Mouse (Mus musculus): ENCODE measurements around the gene Kcnma1. TPM values are rescaled to one million over a fixed set of nuclear protein-coding genes. Genes with fewer than 3 reads are reported as not detected.

The Kcnma1 gene
- polyA plus RNA-seq, 1 experiment from 2014 or later: 0.05 TPM

DNA sequence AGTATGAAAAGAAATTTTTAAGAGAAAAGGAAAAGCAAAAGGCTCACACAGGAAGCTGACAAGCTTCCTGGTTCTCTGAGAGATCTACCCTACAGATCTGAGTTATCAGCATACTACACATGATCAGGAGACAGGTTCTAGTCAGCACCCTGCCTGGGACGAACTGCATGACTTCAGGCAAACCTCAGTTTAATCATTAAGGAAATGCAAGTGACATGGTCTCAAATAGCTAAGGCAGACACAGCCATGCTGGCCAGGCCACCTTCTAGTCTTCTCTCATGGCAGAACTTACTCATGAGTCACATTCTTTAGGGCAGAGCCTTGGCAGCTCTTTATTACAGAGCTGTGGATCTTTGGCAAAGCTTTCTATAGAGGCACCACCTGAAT is 227.6 kb downstream of the Kcnma1 start:
- Histone ChIP-seq H3K4me2 (ENCODE audit: low read depth, low read length) (no peak overlapping the region), H3K27me3 (ENCODE audit: control insufficient read depth, insufficient read depth, low read depth, low read length) (no peaks in the 10 kb centered on the region), H3K4me1 (ENCODE audit: control insufficient read depth, low read depth, low read length) (no peaks in the 10 kb centered on the region), H3K27ac (ENCODE audit: low read length) (no peak overlapping the region), H3K9ac (ENCODE audit: low read depth, low read length) (no peak overlapping the region), H3K36me3 (ENCODE audit: control insufficient read depth, insufficient read depth) (no peaks in the 10 kb centered on the region), H3K4me3 (ENCODE audit: low read depth, low read length) (no peak overlapping the region), H3K9me3 (replicated peaks; ENCODE audit: control insufficient read depth, low read length) (no peaks in the 10 kb centered on the region)
- WGBS (ENCODE audit: insufficient replicate concordance): 3% methylated on average over 1 of the region's 1 CpGs
- no peak for ATAC-seq (ENCODE audit: low read depth)

DNA sequence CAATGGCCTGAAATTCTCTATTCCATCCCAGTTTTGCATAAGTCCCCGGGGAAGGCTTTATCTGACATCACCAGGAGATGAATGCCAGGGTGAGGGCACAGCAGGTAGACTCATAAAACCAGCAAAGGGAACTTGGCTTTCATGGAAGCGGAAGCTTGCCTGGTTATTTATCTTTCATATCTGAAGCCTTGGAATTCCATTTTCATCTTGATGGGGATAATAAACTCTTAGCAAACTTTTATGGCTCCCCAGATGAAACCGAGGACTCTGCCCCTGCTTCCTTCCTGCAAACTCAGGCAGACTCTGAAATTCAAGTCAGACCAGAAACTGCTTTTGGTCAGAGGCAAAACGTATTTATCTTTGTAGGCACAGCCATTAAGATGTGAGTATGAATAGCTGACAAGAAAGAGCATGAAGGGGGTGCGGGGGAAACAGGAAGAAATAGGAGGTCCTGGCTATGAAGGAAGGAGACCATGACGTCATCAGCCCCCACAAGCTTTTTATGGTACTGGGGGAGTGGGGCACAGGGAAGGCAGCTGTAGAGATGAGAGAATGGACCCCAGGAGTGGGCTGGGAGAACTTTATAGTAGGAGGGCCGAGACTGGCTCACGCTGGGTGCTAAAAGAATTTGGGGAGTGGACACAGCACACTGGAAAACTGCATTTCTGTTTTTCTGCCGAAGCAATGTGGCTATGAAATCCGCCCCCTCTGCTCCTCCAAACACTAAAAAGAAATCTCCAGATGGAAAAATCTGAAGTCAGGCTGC is 228.2 kb downstream of the Kcnma1 start:
- no peaks in the 10 kb centered on the region for H3K4me1 ChIP-seq (ENCODE audit: control insufficient read depth, low read depth, low read length)
- no peak overlapping the region for H3K27ac ChIP-seq (ENCODE audit: low read length)
- H3K36me3 ChIP-seq (ENCODE audit: control insufficient read depth, insufficient read depth): no peaks in the 10 kb centered on the region
- no peaks in the 10 kb centered on the region for H3K27me3 ChIP-seq (ENCODE audit: control insufficient read depth, insufficient read depth, low read depth, low read length)
- 24% methylated on average over 10 of the region's 10 CpGs for WGBS (ENCODE audit: insufficient replicate concordance)
- no peak overlapping the region for H3K9ac ChIP-seq (ENCODE audit: low read depth, low read length)
- H3K4me2 ChIP-seq (ENCODE audit: low read depth, low read length): no peak overlapping the region
- no peak overlapping the region for H3K4me3 ChIP-seq (ENCODE audit: low read depth, low read length)
- no peaks in the 10 kb centered on the region for H3K9me3 ChIP-seq (replicated peaks; ENCODE audit: control insufficient read depth, low read length)
- no peak for ATAC-seq (ENCODE audit: low read depth)

DNA sequence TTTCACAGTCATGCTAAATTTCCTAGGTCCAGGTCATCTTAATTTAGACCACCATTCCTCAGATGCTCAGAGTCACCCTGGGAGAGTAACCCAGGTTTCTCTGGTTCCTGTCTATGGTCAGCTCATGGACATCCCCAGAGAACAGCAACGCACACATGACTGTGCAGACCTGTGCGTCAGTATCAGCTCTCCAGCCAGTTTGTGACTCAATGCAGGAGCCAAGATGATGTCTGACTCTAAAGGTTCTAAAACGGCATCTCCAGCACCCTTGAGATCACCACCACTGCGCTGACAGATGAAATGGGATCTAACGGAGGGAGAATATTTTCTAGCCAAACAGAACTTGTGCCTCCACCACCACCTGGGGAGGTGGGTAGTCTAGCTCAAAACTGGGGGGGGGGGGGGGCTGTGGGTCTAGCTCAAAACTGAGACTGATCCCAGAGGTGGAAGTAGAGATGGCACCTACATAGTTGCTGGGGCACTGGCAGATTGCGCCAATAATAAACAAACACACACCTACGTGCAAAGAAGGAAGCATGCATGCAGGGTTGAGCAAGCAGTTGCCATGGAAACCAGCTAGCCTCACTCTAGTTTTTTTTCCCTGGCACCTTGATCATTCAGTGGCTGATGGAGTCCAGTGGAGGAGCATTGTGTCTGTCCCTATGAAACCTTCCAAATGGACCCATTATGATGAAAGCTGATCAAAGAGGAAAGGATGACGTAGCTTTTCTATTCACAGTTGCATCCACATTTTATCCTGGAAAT is 231.3 kb downstream of the Kcnma1 start:
- H3K36me3 ChIP-seq (ENCODE audit: control insufficient read depth, insufficient read depth): no peaks in the 10 kb centered on the region
- H3K9ac ChIP-seq (ENCODE audit: low read depth, low read length): no peak overlapping the region
- H3K9me3 ChIP-seq (replicated peaks; ENCODE audit: control insufficient read depth, low read length): no peaks in the 10 kb centered on the region
- no peaks in the 10 kb centered on the region for H3K27me3 ChIP-seq (ENCODE audit: control insufficient read depth, insufficient read depth, low read depth, low read length)
- no peaks in the 10 kb centered on the region for H3K4me1 ChIP-seq (ENCODE audit: control insufficient read depth, low read depth, low read length)
- no peak overlapping the region for H3K4me2 ChIP-seq (ENCODE audit: low read depth, low read length)
- no peak overlapping the region for H3K27ac ChIP-seq (ENCODE audit: low read length)
- H3K4me3 ChIP-seq (ENCODE audit: low read depth, low read length): no peak overlapping the region
- 54% methylated on average over 8 of the region's 8 CpGs for WGBS (ENCODE audit: insufficient replicate concordance)
- ATAC-seq (ENCODE audit: low read depth): no peak

DNA sequence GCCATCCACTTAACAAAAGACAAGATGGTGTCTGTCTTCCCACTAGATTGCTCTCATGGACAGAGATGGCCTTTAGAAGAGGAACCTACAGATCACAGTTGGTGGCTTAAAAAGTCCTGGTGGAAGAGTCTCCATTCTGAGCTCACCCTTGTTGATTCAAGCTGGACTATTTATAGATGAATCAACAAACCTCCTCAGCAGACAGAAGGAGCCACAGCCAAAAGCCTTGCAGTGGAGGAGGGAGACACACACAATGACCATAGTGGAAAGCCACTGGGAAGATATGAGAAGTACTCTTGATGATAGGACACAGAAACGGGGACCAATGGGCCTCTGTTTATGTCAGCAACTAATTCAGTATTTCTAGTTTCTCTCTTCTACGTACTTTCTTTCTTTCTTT is 239.7 kb downstream of the Kcnma1 start:
- H3K9me3 ChIP-seq (replicated peaks; ENCODE audit: control insufficient read depth, low read length): no peaks in the 10 kb centered on the region
- no peaks in the 10 kb centered on the region for H3K27me3 ChIP-seq (ENCODE audit: control insufficient read depth, insufficient read depth, low read depth, low read length)
- no peak overlapping the region for H3K4me3 ChIP-seq (ENCODE audit: low read depth, low read length)
- H3K4me1 ChIP-seq (ENCODE audit: control insufficient read depth, low read depth, low read length): no peaks in the 10 kb centered on the region
- H3K36me3 ChIP-seq (ENCODE audit: control insufficient read depth, insufficient read depth): no peaks in the 10 kb centered on the region
- no peak for ATAC-seq (ENCODE audit: low read depth)
- no peak overlapping the region for H3K9ac ChIP-seq (ENCODE audit: low read depth, low read length)
- no peak overlapping the region for H3K4me2 ChIP-seq (ENCODE audit: low read depth, low read length)
- no peak overlapping the region for H3K27ac ChIP-seq (ENCODE audit: low read length)
- 56% methylated on average over 2 of the region's 2 CpGs for WGBS (ENCODE audit: insufficient replicate concordance)

DNA sequence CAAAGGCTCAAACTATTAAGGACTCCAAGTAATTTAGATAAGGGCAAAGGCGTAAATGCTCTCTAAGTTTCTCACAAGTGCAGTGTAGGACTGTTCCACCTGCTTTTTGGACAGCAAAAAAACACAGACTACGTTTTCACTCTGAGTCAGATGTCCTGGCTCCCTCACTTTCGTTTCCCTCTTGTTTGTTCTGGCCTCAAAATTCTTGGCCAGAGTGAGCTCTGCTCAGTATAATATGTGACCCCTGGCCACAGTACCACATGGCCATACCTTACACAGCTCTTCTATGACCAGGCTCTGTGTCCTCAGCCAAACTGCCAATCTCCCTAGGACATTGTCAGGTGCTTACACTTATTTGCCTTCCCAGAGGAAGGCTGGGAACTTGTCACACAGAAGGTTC is 241.6 kb downstream of the Kcnma1 start:
- Histone ChIP-seq H3K27me3 (ENCODE audit: control insufficient read depth, insufficient read depth, low read depth, low read length) (no peaks in the 10 kb centered on the region), H3K4me1 (ENCODE audit: control insufficient read depth, low read depth, low read length) (no peaks in the 10 kb centered on the region), H3K27ac (ENCODE audit: low read length) (no peak overlapping the region), H3K9me3 (replicated peaks; ENCODE audit: control insufficient read depth, low read length) (no peaks in the 10 kb centered on the region), H3K4me3 (ENCODE audit: low read depth, low read length) (no peak overlapping the region), H3K9ac (ENCODE audit: low read depth, low read length) (no peak overlapping the region), H3K4me2 (ENCODE audit: low read depth, low read length) (no peak overlapping the region), H3K36me3 (ENCODE audit: control insufficient read depth, insufficient read depth) (no peaks in the 10 kb centered on the region)
- no peak for ATAC-seq (ENCODE audit: low read depth)
- 55% methylated on average over 3 of the region's 3 CpGs for WGBS (ENCODE audit: insufficient replicate concordance)

DNA sequence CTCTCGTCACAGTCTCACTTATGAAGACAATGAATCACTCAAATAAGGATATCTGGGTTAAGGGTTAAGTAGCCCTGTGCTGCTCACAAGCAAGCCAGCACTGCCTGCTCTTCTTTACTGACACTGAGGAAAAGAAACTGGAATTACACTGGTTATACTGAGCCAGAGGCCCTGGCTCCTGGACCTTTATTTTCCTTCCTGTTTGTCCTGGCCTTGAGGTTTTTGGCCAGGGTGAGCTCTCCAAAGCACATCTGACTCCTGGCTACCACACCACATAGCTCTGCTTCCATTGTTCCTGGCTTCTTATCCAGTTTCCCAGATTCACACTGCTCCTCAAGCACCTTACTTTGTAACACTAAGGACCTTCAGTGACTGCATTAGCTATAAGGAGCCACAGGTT is 242.5 kb downstream of the Kcnma1 start:
- WGBS (ENCODE audit: insufficient replicate concordance): 55% methylated on average over 1 of the region's 1 CpGs

DNA sequence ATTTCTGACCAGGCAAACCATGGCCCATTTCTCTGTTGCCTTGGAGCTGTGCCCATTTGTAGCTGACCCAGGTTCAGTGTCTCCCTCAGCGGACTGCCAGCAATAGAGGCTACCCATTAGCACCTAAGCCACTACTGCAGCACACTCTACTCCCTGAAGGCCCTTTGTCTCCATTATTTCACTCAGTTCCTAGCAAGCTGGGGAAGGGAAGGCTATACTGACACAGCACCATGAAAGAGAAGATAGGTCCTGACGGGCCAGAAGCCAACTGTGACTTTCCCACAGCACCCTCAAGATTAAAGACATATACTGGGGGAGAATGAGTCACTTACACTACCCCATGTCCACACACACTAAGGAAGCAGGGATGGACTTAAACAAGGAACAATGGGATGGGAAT is 251.8 kb downstream of the Kcnma1 start:
- Histone ChIP-seq H3K27me3 (ENCODE audit: control insufficient read depth, insufficient read depth, low read depth, low read length) (no peaks in the 10 kb centered on the region), H3K27ac (ENCODE audit: low read length) (no peak overlapping the region)
- 59% methylated on average over 2 of the region's 2 CpGs for WGBS (ENCODE audit: insufficient replicate concordance)

More for the DNA sequence above, 242.5 kb downstream of the Kcnma1 start:
- H3K27ac ChIP-seq (ENCODE audit: low read length): no peak overlapping the region
- no peak overlapping the region for H3K9ac ChIP-seq (ENCODE audit: low read depth, low read length)
- H3K9me3 ChIP-seq (replicated peaks; ENCODE audit: control insufficient read depth, low read length): no peaks in the 10 kb centered on the region
- H3K4me3 ChIP-seq (ENCODE audit: low read depth, low read length): no peak overlapping the region
- no peaks in the 10 kb centered on the region for H3K36me3 ChIP-seq (ENCODE audit: control insufficient read depth, insufficient read depth)
- H3K4me1 ChIP-seq (ENCODE audit: control insufficient read depth, low read depth, low read length): no peaks in the 10 kb centered on the region
- no peaks in the 10 kb centered on the region for H3K27me3 ChIP-seq (ENCODE audit: control insufficient read depth, insufficient read depth, low read depth, low read length)
- H3K4me2 ChIP-seq (ENCODE audit: low read depth, low read length): no peak overlapping the region
- ATAC-seq (ENCODE audit: low read depth): no peak

DNA sequence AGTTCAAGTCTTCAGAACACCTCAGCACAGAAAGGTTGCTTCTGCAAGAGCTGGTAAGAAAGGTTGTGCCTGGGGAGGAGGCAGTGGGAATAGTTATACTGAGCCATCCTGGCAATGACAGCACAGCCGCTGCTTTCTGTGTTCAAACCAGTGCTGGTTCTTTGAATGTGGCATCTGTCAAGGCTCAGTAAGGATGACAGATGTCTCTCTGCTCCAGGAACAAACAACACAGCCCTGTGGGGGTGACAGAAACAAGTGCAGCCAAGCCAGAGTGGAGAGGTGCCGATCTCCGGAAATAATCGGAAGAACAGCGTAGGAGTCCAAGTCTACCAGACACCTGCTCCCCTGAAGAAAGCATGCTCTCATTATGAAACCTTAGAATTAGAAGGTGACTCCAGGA is 254.7 kb downstream of the Kcnma1 start:
- no peak overlapping the region for H3K4me3 ChIP-seq (ENCODE audit: low read depth, low read length)

More for the DNA sequence above, 251.8 kb downstream of the Kcnma1 start:
- no peaks in the 10 kb centered on the region for H3K9me3 ChIP-seq (replicated peaks; ENCODE audit: control insufficient read depth, low read length)
- H3K4me2 ChIP-seq (ENCODE audit: low read depth, low read length): no peak overlapping the region
- H3K4me3 ChIP-seq (ENCODE audit: low read depth, low read length): no peak overlapping the region
- no peaks in the 10 kb centered on the region for H3K36me3 ChIP-seq (ENCODE audit: control insufficient read depth, insufficient read depth)
- no peak for ATAC-seq (ENCODE audit: low read depth)
- no peaks in the 10 kb centered on the region for H3K4me1 ChIP-seq (ENCODE audit: control insufficient read depth, low read depth, low read length)
- H3K9ac ChIP-seq (ENCODE audit: low read depth, low read length): no peak overlapping the region

DNA sequence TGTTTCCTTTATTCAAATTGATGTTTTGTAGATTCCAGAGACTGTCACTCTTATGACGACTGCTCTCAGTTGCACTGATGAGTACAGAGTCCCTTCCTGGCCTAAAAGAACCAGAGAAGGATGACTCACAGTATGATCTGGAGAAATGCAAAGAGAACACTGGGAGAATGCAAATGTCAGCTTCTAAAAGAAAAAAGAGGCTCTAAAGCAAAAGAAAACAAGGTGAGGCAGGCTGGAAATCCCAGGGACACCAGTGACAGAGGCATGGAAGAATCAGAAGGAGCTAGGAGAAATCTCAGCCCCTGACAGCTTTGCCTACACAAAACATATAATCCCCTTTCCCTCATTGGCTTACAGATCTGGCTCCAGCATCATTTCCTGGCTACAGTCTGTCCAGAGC is 255.9 kb downstream of the Kcnma1 start:
- 51% methylated on average over 1 of the region's 1 CpGs for WGBS (ENCODE audit: insufficient replicate concordance)

More for the DNA sequence above, 254.7 kb downstream of the Kcnma1 start:
- no peak for ATAC-seq (ENCODE audit: low read depth)
- Histone ChIP-seq H3K9ac (ENCODE audit: low read depth, low read length) (no peak overlapping the region), H3K27ac (ENCODE audit: low read length) (no peak overlapping the region), H3K27me3 (ENCODE audit: control insufficient read depth, insufficient read depth, low read depth, low read length) (no peaks in the 10 kb centered on the region), H3K9me3 (replicated peaks; ENCODE audit: control insufficient read depth, low read length) (no peaks in the 10 kb centered on the region), H3K4me2 (ENCODE audit: low read depth, low read length) (no peak overlapping the region), H3K4me1 (ENCODE audit: control insufficient read depth, low read depth, low read length) (no peaks in the 10 kb centered on the region), H3K36me3 (ENCODE audit: control insufficient read depth, insufficient read depth) (no peaks in the 10 kb centered on the region)
- WGBS (ENCODE audit: insufficient replicate concordance): 80% methylated on average over 5 of the region's 5 CpGs

More for the DNA sequence above, 255.9 kb downstream of the Kcnma1 start:
- no peak for ATAC-seq (ENCODE audit: low read depth)
- Histone ChIP-seq H3K27me3 (ENCODE audit: control insufficient read depth, insufficient read depth, low read depth, low read length) (no peaks in the 10 kb centered on the region), H3K9ac (ENCODE audit: low read depth, low read length) (no peak overlapping the region), H3K36me3 (ENCODE audit: control insufficient read depth, insufficient read depth) (no peaks in the 10 kb centered on the region), H3K9me3 (replicated peaks; ENCODE audit: control insufficient read depth, low read length) (no peaks in the 10 kb centered on the region), H3K27ac (ENCODE audit: low read length) (no peak overlapping the region), H3K4me2 (ENCODE audit: low read depth, low read length) (no peak overlapping the region), H3K4me1 (ENCODE audit: control insufficient read depth, low read depth, low read length) (no peaks in the 10 kb centered on the region), H3K4me3 (ENCODE audit: low read depth, low read length) (no peak overlapping the region)

Measured in liver, embryonic 16.5 days (tissue).